Mouse (Mus musculus) ES-Bruce4 (cell line): ENCODE data around the gene S1pr4.

ENCODE experiments used
- CTCF ChIP-seq: IDR thresholded peaks from one replicate; pipeline ENCODE4 v1.8.1; 2011; ENCODE audit warnings: low read depth, low read length
- EP300 ChIP-seq: IDR thresholded peaks from 2 replicates; pipeline ENCODE4 v1.6.1; 2011; ENCODE audit warnings: low read depth, low read length; ENCODE audit not compliant: insufficient read depth

- TF ChIP-seq EP300 (no peak), CTCF (no peak)
Measured at GRCm38 (mm10) chr10:81473003-81473451, 26.9 kb downstream of the S1pr4 start.
